Mouse (Mus musculus) cerebral cortex, adult 2 months (tissue): ENCODE data around the gene Gpatch2.

Experiments used
- WGBS: fragments of 180-500 bp; shearing (Covaris S2); methylation state at CpG from one replicate; pipeline ENCODE4 v1.1.7; 2018; 5-methylcytosine and 5-hydroxymethylcytosine counted together

The Gpatch2 gene

DNA sequence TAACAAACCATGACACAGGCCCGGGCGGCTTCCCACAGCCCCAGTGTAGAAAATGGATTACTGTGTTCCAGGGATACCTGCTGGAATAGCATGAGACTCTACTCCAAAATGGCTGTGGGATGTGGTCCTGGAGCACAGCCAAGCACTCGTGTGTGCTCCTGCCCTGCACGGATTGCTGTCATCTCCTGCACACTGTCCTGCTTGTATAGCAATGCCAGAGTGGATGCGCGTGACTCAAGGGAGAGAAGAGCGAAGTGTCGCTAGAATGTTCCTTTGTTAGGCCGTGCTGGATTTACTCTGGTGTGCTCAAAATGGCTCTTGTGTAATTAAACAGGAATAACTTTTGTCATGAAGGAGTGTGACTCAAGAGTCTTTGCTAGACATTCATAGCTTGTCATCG lies 87.9 kb downstream of the Gpatch2 start:
- 79% methylated on average over 10 of the region's 10 CpGs for WGBS

DNA sequence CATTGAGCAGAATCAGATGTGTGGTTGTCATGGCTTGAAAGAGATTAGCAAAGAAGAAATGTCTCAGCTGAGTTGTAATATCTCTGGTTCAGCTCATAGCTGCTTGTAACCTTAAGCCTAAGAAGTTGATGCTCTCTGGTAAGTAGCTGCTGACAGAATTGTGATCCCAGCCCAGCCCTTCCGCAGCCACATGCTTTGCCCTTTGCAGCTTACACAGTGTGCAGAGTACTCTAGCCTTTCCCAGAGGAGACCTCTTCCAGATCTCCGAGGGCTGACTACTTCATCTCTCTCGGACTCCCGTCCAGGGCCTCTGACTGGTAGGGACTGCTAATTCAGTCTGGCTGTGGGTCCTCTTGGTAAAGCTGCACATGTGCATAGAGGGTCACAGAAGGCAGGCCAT lies 92.0 kb downstream of the Gpatch2 start:
- WGBS = over 99% methylated on average over 4 of the region's 4 CpGs

GRCm38 (mm10) chr1:187308523-187308922 lies 93.2 kb downstream of the Gpatch2 start:
- WGBS = 89% methylated on average over 2 of the region's 2 CpGs

- WGBS = 92% methylated on average over 6 of the region's 6 CpGs
Observed at GRCm38 (mm10) chr1:187311122-187311521, 95.8 kb downstream of the Gpatch2 start.

GRCm38 (mm10) chr1:187313323-187313722 lies 98.0 kb downstream of the Gpatch2 start:
- 95% methylated on average over 1 of the region's 1 CpGs for WGBS

DNA sequence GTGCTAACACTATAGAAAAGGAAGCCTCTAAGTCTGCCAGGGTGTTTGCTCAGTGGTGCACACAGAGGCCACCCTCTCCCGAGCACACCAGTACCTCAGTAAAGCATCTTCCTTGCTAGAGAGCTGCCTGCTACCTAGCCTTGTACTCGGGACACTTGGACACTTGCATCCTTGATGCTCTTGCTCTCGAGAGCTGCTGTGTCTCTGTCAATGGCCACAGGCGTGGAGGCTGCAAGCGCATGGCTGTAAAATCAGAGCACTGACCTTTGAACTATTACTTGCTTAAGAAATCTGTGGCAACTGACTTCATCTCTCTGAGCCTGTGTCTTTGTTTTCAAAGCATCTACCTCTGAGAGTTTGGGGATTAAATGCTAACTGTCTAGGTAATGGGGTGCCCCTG lies 98.5 kb downstream of the Gpatch2 start:
- 96% methylated on average over 5 of the region's 5 CpGs for WGBS

DNA sequence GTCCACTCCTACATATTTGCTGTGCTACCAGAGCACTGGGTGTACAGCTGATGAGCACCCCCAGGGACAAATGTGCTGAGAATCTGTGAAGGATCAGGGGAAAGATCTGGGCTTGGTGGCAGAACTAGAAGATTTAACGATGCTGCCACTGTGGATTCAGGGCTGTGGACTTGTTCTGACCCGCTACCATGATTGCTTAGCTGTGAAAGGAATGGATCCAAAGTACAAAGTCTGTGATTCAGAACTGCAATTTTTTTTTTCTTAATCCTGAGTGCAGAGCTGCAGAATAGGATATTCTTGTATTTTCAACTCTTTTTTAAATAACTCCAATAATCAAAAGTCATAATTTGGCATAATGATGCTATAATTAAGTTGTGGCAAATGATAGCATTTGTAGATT lies 100.5 kb downstream of the Gpatch2 start:
- WGBS = 82% methylated on average over 2 of the region's 2 CpGs

GRCm38 (mm10) chr1:187316555-187316954 lies 101.2 kb downstream of the Gpatch2 start:
- WGBS = 89% methylated on average over 8 of the region's 8 CpGs

DNA sequence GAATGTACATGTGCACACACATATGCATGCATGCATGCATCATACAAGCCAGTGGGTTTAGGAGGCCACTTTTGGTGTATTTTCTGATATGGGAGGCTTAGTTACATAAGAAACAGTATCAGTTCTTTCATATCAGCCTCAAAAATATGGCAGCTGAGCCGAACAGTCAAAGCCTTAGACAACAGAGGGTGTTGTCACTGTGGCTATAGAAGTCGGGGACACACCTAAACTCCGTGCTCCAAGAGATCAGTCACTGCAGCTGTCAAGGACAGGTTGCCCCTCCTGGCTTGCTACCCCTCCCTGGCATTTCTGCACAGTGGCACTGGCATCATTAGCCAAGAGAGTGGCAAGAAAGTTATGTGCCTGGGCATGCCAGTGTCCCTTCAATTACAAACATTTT lies 106.5 kb downstream of the Gpatch2 start:
- WGBS = 95% methylated on average over 3 of the region's 3 CpGs

- WGBS = 90% methylated on average over 8 of the region's 8 CpGs
Observed at GRCm38 (mm10) chr1:187322505-187323208, 107.3 kb downstream of the Gpatch2 start.

DNA sequence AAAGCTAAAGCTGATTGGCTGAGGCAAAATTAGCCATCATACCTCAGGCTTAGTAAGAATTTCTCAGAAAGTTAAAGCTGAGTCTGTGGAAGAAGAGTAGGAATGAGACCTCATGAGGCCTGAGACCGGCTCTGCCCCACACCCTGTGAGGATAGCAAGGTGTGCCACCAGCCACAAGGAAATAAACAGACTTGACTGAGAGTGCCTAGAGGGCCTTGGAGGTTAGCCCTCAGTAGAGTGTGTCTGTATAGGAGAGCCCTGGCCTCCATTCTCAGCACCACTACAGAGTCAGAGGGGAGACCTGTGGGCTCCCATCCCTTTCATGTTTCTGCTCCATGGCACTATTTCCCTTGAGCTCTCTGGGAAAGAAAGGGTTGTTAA lies 107.9 kb downstream of the Gpatch2 start:
- WGBS = 97% methylated on average over 1 of the region's 1 CpGs

DNA sequence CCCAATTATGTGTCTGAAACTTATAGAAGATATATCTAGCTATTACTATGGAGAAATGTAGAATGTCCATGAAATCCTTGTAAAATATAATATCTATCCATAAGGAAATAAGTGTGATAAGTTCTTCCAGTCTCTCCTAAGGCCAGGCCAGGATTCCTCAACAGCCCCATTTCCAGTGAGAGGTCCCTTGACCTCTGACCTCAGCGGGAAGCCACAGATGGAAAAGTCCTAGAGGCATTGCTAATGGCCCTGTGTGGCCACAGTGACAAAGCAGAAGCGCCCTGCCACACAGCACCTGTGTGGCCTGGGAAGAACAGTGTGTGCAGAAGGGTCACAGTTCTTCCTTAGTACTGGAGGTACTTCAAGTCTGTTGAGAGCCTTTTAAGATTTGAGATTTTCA lies 127.2 kb downstream of the Gpatch2 start:
- 77% methylated on average over 2 of the region's 2 CpGs for WGBS

- WGBS = 78% methylated on average over 5 of the region's 5 CpGs
Observed at GRCm38 (mm10) chr1:187345156-187345555, 129.8 kb downstream of the Gpatch2 start.

DNA sequence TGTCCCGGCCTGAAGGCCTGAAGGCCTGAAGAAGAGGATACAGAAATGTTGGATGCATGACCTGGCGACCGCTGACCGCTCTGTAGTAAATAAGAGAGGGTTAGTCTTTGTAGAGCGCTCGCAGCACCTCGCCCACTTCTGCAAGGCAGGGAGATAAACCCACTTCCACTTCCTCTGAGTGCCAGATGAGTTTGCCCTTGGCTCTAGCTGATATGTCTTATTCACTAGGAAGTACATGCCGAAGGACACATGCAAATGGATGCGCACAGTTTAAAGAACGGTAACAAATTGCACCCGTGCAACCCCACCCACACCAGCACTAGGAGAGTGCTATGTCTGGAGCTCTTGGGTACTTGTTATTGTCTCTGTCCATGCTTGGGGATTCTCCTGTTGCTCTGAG lies 131.6 kb downstream of the Gpatch2 start:
- 94% methylated on average over 11 of the region's 11 CpGs for WGBS

- WGBS = 97% methylated on average over 6 of the region's 6 CpGs
Observed at GRCm38 (mm10) chr1:187347606-187348005, 132.3 kb downstream of the Gpatch2 start.

DNA sequence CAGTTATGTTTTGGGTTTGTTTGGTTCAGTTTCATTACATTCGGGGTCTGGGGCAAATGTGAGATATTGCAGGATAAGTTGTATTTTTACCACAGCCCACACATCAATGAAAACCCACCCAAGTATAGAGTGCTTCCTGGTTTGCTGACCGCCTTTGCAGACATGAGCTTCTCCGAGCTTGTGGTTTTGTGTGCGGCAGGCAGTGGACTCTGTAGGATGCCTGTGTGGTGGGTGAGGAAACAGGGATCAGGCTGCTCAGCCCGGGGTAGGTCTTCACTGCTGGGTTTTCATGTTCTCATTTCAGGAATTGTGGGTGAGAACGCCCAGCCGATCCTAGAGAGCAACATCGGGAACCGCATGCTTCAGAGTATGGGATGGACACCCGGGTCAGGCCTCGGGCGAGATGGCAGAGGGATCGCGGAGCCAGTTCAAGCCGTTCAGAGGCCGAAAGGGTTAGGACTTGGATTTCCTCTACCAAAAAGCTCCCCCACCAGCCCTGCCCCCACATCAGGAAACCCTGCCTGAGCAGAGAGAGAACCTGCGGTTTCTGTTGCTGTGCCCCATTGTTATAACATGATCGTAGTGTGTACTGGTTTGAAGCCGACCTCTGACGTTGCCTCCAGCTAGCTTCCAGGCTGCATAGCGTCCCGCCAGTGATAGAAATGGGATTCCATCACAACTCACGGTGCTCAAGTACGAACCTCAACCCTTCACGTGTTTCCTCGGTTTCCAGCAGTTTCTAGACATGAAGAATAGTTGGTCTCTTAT lies 132.9 kb downstream of the Gpatch2 start:
- WGBS = 96% methylated on average over 26 of the region's 26 CpGs

DNA sequence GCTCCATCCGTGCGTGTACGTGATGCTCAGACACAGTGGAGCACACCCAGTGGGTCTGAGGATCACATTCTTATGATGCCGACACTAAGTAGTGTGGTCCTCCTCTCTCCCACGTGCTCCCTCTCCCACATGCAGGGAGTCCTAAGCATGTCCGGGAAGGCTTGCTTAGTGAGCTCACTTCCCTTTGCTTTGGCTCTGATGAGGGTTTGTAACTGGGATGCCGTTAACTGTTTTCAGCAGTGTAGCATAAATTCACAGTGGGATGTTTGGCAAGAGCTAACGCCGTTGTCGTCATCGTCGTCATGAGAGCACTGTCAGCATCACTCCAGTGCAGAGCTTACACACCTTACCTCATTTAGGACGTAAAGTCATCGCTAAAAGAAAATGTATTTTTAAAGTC lies 133.6 kb downstream of the Gpatch2 start:
- WGBS = 71% methylated on average over 14 of the region's 14 CpGs

GRCm38 (mm10) chr1:187356169-187356568 lies 140.9 kb downstream of the Gpatch2 start:
- 66% methylated on average over 15 of the region's 15 CpGs for WGBS

DNA sequence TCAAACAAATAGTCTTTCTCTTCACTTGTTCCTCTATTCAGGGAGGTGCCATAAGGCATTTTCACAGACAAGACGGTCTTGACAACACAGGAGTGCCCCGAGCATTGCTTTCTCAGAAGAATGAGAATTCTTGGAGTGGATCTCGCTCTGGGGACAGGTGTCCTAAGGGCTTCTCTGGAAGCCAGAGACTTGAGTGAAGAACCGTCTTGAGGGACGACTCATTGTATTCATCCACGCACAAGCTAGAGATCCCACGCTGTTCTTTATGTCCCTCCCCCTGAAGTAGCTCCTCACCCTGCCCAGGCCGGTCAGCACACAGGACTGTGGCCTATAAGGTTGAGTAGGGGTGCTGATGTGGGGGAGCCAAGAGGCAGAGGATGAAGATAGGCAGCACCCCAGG lies 141.6 kb downstream of the Gpatch2 start:
- WGBS = 94% methylated on average over 8 of the region's 8 CpGs

- 65% methylated on average over 3 of the region's 3 CpGs for WGBS
Observed at GRCm38 (mm10) chr1:187360240-187360639, 144.9 kb downstream of the Gpatch2 start.

DNA sequence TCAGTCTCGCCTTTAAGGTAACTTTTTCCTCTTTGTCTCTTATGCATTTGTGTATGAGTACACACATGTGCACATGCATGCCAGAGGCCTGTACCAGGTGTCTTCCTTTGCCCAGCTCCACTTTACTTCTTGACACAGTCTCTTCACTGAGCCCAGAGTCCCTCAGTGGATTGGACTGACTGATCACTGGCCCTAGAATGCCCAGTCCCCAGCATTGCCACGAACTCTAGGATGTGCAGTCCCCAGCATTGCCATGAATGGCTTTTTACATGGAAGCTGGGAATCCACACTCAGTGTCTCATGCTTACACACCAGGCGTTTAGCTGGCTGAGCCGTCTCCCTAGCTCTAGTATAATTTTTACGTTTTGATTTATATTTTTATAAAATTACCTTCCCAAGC lies 147.2 kb downstream of the Gpatch2 start:
- 93% methylated on average over 5 of the region's 5 CpGs for WGBS

DNA sequence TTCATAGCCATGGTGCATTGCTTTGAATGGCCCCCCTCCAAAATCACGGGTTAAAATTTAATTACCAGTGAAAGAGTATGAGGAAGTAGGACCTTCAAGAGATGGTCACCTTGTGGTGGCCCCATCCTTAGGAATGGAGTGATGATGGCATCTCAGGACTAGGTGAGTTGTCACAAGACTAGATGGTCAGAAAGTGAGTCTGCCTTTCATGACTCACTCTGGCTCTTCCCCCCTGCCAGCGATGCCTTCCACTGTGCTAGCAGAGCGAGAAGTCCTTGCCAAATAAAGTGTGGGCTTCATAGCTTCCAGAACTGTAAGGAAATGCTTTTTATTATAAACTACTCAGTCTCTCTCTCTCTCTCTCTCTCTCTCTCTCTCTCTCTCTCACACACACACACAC lies 150.1 kb downstream of the Gpatch2 start:
- WGBS = 70% methylated on average over 3 of the region's 3 CpGs

- WGBS = 60% methylated on average over 2 of the region's 2 CpGs
Observed at GRCm38 (mm10) chr1:187366806-187367205, 151.5 kb downstream of the Gpatch2 start.
